Mouse (Mus musculus) neural tube, embryonic 14.5 days (tissue): ENCODE data around the gene Ctdsp2. TPM values are rescaled to one million over a fixed set of nuclear protein-coding genes. Genes with fewer than 3 reads are reported as not detected.
A peak's percentile ranks its signal among the peaks of the same experiment; 100 is the strongest.

Source experiments
- ATAC-seq: fragments of 200-750 bp; cut with Nextera tagmentation; 2 replicates; pipeline ENCODE4 v1.8.0; 2017; ENCODE audit warnings: low read depth, mild to moderate bottlenecking, moderate TSS enrichment, moderate library complexity
- H3K27ac ChIP-seq: fragments of 300-500 bp; sonication (generic); 2 replicates; pipeline ENCODE4 v1.5.1; 2014; ENCODE audit warnings: low read depth, mild to moderate bottlenecking, control low read depth, low read length, moderate library complexity, mixed read lengths
- H3K27me3 ChIP-seq: fragments of 300-500 bp; sonication (generic); 2 replicates; pipeline ENCODE4 v1.6.1; 2014; ENCODE audit warnings: low read length; ENCODE audit not compliant: control insufficient read depth, insufficient read depth
- H3K36me3 ChIP-seq: fragments of 300-500 bp; sonication (generic); 2 replicates; pipeline ENCODE4 v1.6.1; 2014; ENCODE audit warnings: low read length, mixed read lengths; ENCODE audit not compliant: control insufficient read depth, insufficient read depth
- H3K4me1 ChIP-seq: fragments of 300-500 bp; sonication (generic); 2 replicates; pipeline ENCODE4 v1.6.1; 2014; ENCODE audit warnings: low read length; ENCODE audit not compliant: control insufficient read depth, insufficient read depth
- H3K4me2 ChIP-seq: fragments of 300-500 bp; sonication (generic); 2 replicates; pipeline ENCODE4 v1.6.1; 2014; ENCODE audit warnings: mild to moderate bottlenecking, low read depth, low read length, control low read depth
- H3K4me3 ChIP-seq: fragments of 300-500 bp; sonication (generic); 2 replicates; pipeline ENCODE4 v1.5.1; 2014; ENCODE audit warnings: low read depth, low read length, control low read depth, mixed read lengths
- H3K9ac ChIP-seq: fragments of 300-500 bp; sonication (generic); replicated peaks from 2 replicates; pipeline ENCODE4 v1.6.1; 2014; ENCODE audit warnings: low read depth, mild to moderate bottlenecking, control low read depth, low read length, mixed read lengths
- H3K9me3 ChIP-seq: fragments of 300-500 bp; sonication (generic); 2 replicates; pipeline ENCODE4 v1.6.1; 2016; ENCODE audit warnings: low read length; ENCODE audit not compliant: control insufficient read depth
- WGBS: fragments of 180-500 bp; shearing (Covaris S2); extraction: QIAGEN DNeasy Blood & Tissue Kit; methylation state at CpG from one replicate; pipeline ENCODE4 v1.1.7; 2014; 5-methylcytosine and 5-hydroxymethylcytosine counted together
- polyA plus RNA-seq: library from polyadenylated mRNA; unstranded; fragments of >200 nt; fragmentation: Nextera tagmentation; extraction: Ambion mirVana; gene quantifications from 2 replicates; pipeline ENCODE4 v1.2.1, GENCODE M21; 2014

Ctdsp2 gene
- polyA plus RNA-seq, 1 experiment from 2014 or later: 15.1 TPM

DNA sequence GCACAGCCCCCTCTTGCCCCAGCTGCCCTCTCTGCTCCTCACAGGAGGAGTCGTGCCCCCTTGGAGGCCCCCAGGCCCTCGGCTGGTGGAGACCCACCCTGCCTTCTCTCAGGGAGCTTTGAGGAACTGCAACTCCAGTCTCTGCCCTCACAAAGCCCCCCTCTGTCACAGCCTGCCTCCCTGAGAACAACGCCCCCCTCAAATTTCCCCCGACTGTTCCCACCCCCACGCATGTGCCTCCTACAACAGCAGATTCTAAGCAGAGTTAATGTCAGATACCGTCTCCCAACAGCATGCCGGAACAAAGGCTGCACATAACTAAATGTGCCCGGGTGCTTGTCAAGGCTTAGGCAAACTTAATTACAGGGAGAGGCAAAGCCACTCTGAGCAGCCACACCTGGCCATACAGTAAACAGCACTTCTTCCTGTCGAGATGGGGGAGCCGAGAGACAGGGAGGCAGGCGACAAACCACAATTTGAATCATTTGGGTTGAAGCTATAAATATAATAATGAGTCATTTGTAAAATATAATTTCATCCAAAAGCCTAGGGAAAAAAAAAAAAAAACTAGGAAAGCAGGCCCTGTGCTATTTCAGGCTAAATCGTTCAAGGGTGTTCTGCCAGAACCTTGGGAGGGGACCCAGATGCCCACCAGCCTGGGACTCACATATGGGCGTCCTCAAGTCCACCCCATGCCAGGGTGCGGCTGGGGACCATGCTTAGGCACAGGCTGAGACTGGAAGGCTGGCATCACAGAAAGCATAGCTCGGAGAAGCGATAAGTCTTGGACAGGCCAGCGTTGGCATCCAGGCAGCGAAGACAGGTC is 42.7 kb upstream of the Ctdsp2 start:
- no peak overlapping the region for H3K4me2 ChIP-seq
- ATAC-seq: no peak
- H3K4me3 ChIP-seq: no peak overlapping the region
- no peaks in the 10 kb centered on the region for H3K4me1 ChIP-seq
- no peak overlapping the region for H3K9ac ChIP-seq
- no peak overlapping the region for H3K27ac ChIP-seq
- WGBS: 63% methylated on average over 18 of the region's 18 CpGs
- H3K27me3 ChIP-seq: no peaks in the 10 kb centered on the region
- H3K36me3 ChIP-seq: no peaks in the 10 kb centered on the region
- H3K9me3 ChIP-seq: no peaks in the 10 kb centered on the region

DNA sequence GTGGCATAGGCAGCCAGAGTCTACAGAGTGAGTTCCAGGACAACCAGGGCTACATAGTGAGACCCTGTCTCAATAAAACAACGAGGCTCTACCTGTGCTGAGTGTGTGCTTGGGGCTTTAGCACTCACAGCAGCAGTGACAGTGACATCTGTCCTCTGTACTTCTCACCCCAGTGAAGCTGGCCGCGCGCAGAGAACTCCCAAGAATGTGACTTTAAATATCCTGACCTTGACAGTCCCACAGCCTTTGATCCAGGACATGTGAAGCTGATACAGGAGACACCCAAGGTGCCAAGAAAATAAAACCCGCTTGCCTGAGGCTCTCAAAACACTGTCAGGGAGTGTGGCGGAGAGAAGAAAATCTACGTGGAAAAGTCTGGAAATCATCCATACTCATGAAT is 37.6 kb upstream of the Ctdsp2 start:
- Histone ChIP-seq H3K4me1 (no peaks in the 10 kb centered on the region), H3K4me2 (no peak overlapping the region), H3K4me3 (no peak overlapping the region), H3K27me3 (no peaks in the 10 kb centered on the region), H3K36me3 (no peaks in the 10 kb centered on the region), H3K27ac (no peak overlapping the region), H3K9ac (no peak overlapping the region), H3K9me3 (no peaks in the 10 kb centered on the region)
- no peak for ATAC-seq
- WGBS: 75% methylated on average over 7 of the region's 7 CpGs

DNA sequence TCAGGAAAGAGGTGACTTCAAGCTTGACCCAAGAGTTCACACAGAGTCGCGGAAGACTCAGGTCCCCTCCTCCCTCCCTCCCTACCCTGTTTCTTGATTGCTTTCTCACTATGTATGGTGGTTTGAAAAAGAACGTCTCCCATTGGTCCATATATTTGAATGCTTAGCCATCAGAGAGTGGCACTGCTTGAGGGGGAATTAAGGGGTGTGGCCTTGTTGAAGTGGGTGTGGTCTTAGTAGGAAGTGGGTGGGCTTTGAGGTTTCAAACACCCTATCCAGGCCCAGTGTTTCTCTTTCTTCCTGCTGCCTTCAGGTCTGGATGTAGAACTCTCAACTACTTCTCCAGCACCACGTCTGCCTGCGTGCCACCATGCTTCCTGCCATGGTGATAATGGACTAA is 33.0 kb upstream of the Ctdsp2 start:
- no peaks in the 10 kb centered on the region for H3K27me3 ChIP-seq
- no peak overlapping the region for H3K9ac ChIP-seq
- no peak overlapping the region for H3K4me3 ChIP-seq
- WGBS: 91% methylated on average over 5 of the region's 5 CpGs
- no peaks in the 10 kb centered on the region for H3K9me3 ChIP-seq
- H3K4me1 ChIP-seq: no peaks in the 10 kb centered on the region
- H3K36me3 ChIP-seq: no peaks in the 10 kb centered on the region
- ATAC-seq: no peak
- H3K4me2 ChIP-seq: no peak overlapping the region
- no peak overlapping the region for H3K27ac ChIP-seq

DNA sequence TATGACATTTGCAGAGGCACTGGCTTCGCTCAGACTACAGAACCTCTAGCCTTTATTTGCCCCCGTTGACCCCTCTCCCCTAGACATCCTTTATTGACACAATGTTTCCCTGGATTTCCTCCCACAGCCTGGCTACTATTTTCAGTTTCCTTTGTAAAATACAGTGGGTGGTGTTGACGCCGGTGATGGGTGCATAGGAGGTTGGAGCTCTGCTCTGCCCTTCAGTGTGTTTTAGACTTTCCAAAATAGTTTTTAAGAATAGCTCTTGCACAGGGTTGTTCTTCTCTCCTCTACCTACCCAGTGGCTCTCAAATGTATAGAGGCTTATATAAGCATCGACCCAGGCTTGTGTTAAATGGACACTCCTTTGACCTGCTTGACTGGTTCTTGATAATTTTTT is 28.7 kb upstream of the Ctdsp2 start:
- Histone ChIP-seq H3K4me2 (no peak overlapping the region), H3K9ac (no peak overlapping the region), H3K27ac (no peak overlapping the region), H3K36me3 (no peaks in the 10 kb centered on the region), H3K4me3 (no peak overlapping the region), H3K9me3 (no peaks in the 10 kb centered on the region), H3K27me3 (no peaks in the 10 kb centered on the region), H3K4me1 (no peaks in the 10 kb centered on the region)
- WGBS: 71% methylated on average over 5 of the region's 5 CpGs
- no peak for ATAC-seq

DNA sequence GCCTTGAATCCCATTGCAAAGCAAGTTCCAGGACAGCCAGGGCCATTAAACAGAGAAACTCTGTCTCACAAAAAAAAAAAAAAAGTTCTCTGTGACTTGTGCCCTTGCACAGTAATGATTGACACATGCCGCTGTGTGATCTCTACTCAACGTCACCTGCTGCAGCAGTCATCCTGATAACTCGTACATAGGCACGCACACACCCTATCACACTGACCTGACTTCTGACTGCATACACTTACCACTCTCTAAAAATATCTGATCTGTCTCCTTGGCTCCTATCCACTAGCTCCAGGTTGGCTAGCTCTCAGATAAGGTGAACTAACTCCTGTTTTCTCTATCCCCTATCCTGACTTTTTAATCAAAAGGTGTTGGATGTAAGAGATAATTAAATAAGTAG is 27.9 kb upstream of the Ctdsp2 start:
- no peaks in the 10 kb centered on the region; the same call in 1 of the 2 replicates for H3K27me3 ChIP-seq
- no peaks in the 10 kb centered on the region for H3K36me3 ChIP-seq
- H3K4me3 ChIP-seq: no peak overlapping the region
- H3K4me2 ChIP-seq: no peak overlapping the region
- H3K27ac ChIP-seq: no peak overlapping the region
- no peak for ATAC-seq
- H3K9ac ChIP-seq: no peak overlapping the region
- H3K4me1 ChIP-seq: no peaks in the 10 kb centered on the region
- no peaks in the 10 kb centered on the region for H3K9me3 ChIP-seq
- 92% methylated on average over 4 of the region's 4 CpGs for WGBS

DNA sequence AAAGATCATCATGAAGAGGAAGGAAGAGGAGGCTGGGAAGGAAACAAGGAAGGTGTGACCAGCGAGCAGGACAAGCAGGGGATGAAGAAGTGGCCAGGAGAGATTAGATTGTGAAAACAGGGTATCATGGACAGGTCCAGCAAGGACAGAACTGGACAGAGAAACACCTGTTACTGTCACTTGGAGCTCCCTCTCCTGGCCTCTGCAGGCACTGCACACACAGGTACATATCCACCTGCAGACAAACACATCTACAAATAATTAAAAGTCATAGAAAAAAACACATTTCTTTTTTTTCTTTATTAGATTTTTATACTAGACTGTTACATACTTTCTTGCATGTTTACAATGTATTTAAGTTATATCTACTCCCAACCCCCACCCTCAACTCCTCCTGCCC is 26.1 kb upstream of the Ctdsp2 start:
- no peaks in the 10 kb centered on the region for H3K9me3 ChIP-seq
- no peak overlapping the region for H3K9ac ChIP-seq
- no peak for ATAC-seq
- H3K36me3 ChIP-seq: no peaks in the 10 kb centered on the region
- H3K27ac ChIP-seq: no peak overlapping the region
- H3K4me2 ChIP-seq: no peak overlapping the region
- H3K27me3 ChIP-seq: no peaks in the 10 kb centered on the region; the same call in 1 of the 2 replicates
- H3K4me3 ChIP-seq: no peak overlapping the region
- H3K4me1 ChIP-seq: peaks cover 10% of the 10 kb centered on the region
- WGBS: 78% methylated on average over 1 of the region's 1 CpGs

DNA sequence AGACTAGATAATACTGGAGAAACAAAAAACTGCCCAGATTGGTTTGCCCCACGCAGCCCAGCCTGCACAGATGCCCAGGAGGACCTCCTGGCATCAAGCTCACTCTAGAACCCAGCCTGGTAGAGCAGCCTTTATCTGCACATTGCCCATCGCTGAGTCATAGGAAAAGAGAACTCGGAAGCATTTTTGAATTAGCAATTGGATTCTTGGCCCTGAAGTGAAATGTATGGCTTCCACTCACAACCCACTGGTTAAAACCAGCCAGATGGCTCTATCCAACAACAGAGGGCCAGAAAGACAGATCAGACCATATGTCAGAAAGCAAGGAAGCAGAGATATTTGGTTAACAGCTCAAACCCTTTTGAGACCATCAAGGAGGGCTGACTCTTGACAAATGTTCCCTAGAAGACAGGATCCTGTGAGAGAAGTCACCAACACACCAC is 25.5 kb upstream of the Ctdsp2 start:
- no peaks in the 10 kb centered on the region for H3K36me3 ChIP-seq
- no peak overlapping the region for H3K4me3 ChIP-seq
- WGBS: 91% methylated on average over 3 of the region's 3 CpGs
- H3K4me2 ChIP-seq: no peak overlapping the region
- H3K27ac ChIP-seq: no peak overlapping the region
- H3K9ac ChIP-seq: no peak overlapping the region
- ATAC-seq: no peak
- peaks cover 12% of the 10 kb centered on the region for H3K4me1 ChIP-seq
- no peaks in the 10 kb centered on the region; the same call in 1 of the 2 replicates for H3K27me3 ChIP-seq
- no peaks in the 10 kb centered on the region for H3K9me3 ChIP-seq

DNA sequence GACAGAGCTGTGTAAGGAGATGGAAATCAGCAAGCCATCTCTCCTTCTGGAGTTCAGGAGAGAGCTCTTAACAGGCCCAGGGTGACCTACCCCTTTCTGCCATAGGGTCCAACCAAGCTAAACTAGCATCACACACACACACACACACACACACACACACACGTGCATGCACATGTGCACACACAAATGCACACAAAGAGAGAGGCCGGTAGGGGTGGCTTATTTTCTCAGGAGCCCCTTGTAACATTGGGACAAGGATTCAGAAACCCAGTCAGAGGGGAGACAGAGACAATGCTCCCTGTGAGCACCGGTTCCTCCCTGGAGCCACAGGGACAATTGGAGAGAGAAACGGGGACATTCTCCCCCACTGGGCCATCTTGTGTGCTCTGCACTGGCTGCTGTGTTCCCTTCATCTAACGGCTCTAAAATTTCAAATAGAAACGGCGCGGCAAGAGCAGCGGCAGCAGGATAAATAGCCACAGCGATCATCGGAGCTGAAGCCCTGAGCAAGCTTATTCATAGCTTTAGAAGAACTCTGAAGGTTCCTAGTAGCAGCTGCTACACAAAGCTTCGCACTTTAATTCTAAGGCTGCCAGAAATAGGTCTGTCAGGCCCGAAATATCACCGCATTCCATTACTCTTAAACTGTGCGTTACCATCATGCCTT is 21.7 kb upstream of the Ctdsp2 start:
- ATAC-seq: no peak
- WGBS: 6% methylated on average over 15 of the region's 15 CpGs
- H3K9me3 ChIP-seq: no peaks in the 10 kb centered on the region
- no peaks in the 10 kb centered on the region for H3K36me3 ChIP-seq
- H3K4me2 ChIP-seq: peak overlapping the region; percentile 37; the same call in 1 of the 2 replicates
- peak overlapping the region; percentile 46 for H3K9ac ChIP-seq
- H3K4me3 ChIP-seq: no peak overlapping the region
- H3K4me1 ChIP-seq: peaks cover 12% of the 10 kb centered on the region
- H3K27ac ChIP-seq: peak overlapping the region; percentile 78
- peaks cover 10% of the 10 kb centered on the region; the same call in 1 of the 2 replicates for H3K27me3 ChIP-seq
